Mouse (Mus musculus): ENCODE results near the gene Akap7. TPM values are rescaled to one million over a fixed set of nuclear protein-coding genes. Genes with fewer than 3 reads are reported as not detected.

Akap7 gene
- polyA plus RNA-seq, 1 experiment: 10.6 TPM

DNA sequence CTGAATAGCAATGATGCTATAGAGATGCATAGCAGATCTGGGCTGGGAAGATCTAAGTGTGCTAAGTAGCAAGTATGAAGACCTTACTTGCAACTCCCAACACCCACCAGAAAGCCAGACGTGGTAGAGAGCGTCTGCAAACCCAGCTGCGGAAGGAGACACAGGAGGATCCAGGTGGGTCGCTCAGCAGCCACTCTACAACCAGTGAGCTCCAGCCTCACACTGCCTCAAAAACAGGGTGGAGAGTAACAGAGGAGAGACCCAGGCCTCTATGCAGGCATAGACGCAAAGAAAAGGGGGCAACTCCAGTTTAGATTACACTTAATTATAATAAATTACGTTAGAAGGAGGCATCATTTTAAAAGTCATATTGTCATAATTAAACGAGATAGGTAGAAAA, 88.9 kb downstream of the Akap7 start:
- H3K36me3 ChIP-seq (ENCODE audit: control insufficient read depth, insufficient read depth, low read length): no peaks in the 10 kb centered on the region
- no peak overlapping the region for H3K4me3 ChIP-seq (ENCODE audit: low read depth, low read length)
- H3K27ac ChIP-seq (ENCODE audit: insufficient read depth, low read depth, low read length): no peak overlapping the region
- H3K4me1 ChIP-seq (ENCODE audit: control insufficient read depth, insufficient read depth, insufficient read length, low read length): no peaks in the 10 kb centered on the region; the same call in 1 of the 2 replicates
- TF ChIP-seq CTCF (IDR thresholded peaks at IDR 0.05; ENCODE audit: extremely low read depth, insufficient read length, insufficient replicate concordance, low read depth, low read length): no peak
- no peaks in the 10 kb centered on the region for H3K27me3 ChIP-seq (ENCODE audit: control insufficient read depth, insufficient read depth, low read length)
- 79% methylated on average over 7 of the region's 7 CpGs for WGBS

DNA sequence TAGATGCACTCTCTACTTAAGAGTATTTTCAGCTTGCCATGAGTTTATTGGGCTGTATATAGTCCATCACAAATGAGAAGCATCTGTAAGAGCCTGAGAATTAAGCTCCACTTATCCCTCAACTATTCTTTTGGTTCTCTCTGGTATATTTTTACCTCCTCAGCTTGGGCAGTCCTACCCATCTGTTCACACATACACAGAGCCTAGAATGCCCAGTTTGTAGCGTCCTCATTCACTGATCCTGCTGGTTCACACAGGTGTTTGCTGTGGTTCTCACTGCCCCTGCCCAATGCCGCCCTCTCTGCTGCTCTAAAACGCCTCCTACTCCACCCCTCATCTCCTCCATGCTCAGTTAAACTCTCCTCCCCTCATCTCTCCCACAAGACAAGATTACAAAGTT, 91.7 kb downstream of the Akap7 start:
- H3K4me3 ChIP-seq (ENCODE audit: low read depth, low read length): no peak overlapping the region
- H3K27me3 ChIP-seq (ENCODE audit: control insufficient read depth, insufficient read depth, low read length): no peaks in the 10 kb centered on the region
- WGBS: 97% methylated on average over 3 of the region's 3 CpGs
- H3K4me1 ChIP-seq (ENCODE audit: control insufficient read depth, insufficient read depth, insufficient read length, low read length): no peaks in the 10 kb centered on the region; the same call in 1 of the 2 replicates
- TF ChIP-seq CTCF (IDR thresholded peaks at IDR 0.05; ENCODE audit: extremely low read depth, insufficient read length, insufficient replicate concordance, low read depth, low read length): no peak
- no peak for TF ChIP-seq POLR2A (IDR thresholded peaks at IDR 0.05; ENCODE audit: low read depth, low read length)
- H3K36me3 ChIP-seq (ENCODE audit: control insufficient read depth, insufficient read depth, low read length): no peaks in the 10 kb centered on the region
- H3K27ac ChIP-seq (ENCODE audit: insufficient read depth, low read depth, low read length): no peak overlapping the region

DNA sequence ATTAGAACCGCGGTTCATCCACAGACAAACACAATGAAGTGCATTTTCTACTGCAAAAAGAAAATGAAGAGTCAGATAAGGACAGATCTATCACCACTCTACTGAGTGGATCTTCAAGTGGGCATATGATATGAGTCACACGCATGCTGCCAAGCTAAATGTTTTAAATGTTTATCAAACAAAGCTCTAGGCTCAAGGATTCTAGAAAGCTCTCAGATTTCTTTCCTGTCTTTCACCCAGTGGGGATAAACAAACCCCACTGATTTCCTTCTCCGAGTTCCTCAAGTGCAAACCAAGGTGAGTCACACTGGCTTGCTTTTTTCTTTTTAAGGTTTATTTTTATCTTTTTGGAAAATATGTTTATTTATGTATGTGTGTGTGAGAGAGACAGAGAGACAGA, 94.0 kb downstream of the Akap7 start:
- Histone ChIP-seq H3K27me3 (ENCODE audit: control insufficient read depth, insufficient read depth, low read length) (no peaks in the 10 kb centered on the region), H3K4me1 (ENCODE audit: control insufficient read depth, insufficient read depth, insufficient read length, low read length) (no peaks in the 10 kb centered on the region), H3K4me3 (ENCODE audit: low read depth, low read length) (no peak overlapping the region), H3K36me3 (ENCODE audit: control insufficient read depth, insufficient read depth, low read length) (no peaks in the 10 kb centered on the region), H3K27ac (ENCODE audit: insufficient read depth, low read depth, low read length) (no peak overlapping the region)
- whole genome bisulfite sequencing: 79% methylated on average over 4 of the region's 4 CpGs
- no peak for TF ChIP-seq CTCF (IDR thresholded peaks at IDR 0.05; ENCODE audit: extremely low read depth, insufficient read length, insufficient replicate concordance, low read depth, low read length)
- no peak for TF ChIP-seq POLR2A (IDR thresholded peaks at IDR 0.05; ENCODE audit: low read depth, low read length)

DNA sequence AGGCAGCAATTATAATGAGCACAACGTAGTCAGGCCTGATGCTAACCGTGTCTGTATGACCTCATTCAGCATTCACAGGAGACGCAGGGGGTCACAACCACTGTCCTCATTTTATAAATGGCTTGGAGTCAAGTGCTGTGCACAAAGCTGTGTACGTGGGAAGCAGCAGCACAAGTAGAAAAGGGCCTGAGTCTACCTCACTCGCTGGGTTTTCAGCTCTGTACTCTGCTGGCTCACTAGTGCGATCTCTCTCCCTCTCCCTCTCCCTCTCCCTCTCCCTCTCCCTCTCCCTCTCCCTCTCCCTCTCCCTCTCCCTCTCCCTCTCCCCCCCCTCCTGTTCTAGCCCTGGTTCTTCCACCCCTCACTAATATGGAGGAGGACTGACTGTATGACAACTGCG, 99.1 kb downstream of the Akap7 start:
- WGBS: 86% methylated on average over 7 of the region's 7 CpGs
- TF ChIP-seq POLR2A (IDR thresholded peaks at IDR 0.05; ENCODE audit: low read depth, low read length): no peak
- Histone ChIP-seq H3K4me1 (ENCODE audit: control insufficient read depth, insufficient read depth, insufficient read length, low read length) (peaks cover 2% of the 10 kb centered on the region; the same call in 1 of the 2 replicates), H3K4me3 (ENCODE audit: low read depth, low read length) (no peak overlapping the region), H3K27ac (ENCODE audit: insufficient read depth, low read depth, low read length) (no peak overlapping the region), H3K36me3 (ENCODE audit: control insufficient read depth, insufficient read depth, low read length) (no peaks in the 10 kb centered on the region), H3K27me3 (ENCODE audit: control insufficient read depth, insufficient read depth, low read length) (no peaks in the 10 kb centered on the region)

DNA sequence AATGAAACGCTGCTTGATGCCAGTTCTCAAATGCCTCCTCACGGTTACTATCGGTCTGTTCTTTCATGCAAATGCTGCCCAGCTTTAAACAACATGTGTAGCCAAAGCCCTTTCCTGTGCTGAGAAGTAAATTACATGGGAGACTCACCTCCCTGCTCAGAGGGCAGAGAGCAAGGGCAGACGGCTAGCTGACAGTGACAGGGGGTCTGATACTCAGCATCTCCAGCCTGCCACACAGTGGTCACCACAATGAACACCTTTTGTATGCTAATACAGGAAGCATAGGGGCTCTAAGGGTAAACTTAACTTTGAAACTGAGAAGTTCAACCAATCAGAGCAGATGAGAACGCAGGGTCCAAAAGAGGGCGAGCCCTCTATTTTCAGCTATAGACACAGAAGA, 99.8 kb downstream of the Akap7 start:
- Histone ChIP-seq H3K27me3 (ENCODE audit: control insufficient read depth, insufficient read depth, low read length) (no peaks in the 10 kb centered on the region), H3K27ac (ENCODE audit: insufficient read depth, low read depth, low read length) (no peak overlapping the region), H3K36me3 (ENCODE audit: control insufficient read depth, insufficient read depth, low read length) (no peaks in the 10 kb centered on the region), H3K4me3 (ENCODE audit: low read depth, low read length) (no peak overlapping the region), H3K4me1 (ENCODE audit: control insufficient read depth, insufficient read depth, insufficient read length, low read length) (peaks cover 2% of the 10 kb centered on the region; the same call in 1 of the 2 replicates)
- TF ChIP-seq POLR2A (IDR thresholded peaks at IDR 0.05; ENCODE audit: low read depth, low read length) (no peak), CTCF (IDR thresholded peaks at IDR 0.05; ENCODE audit: extremely low read depth, insufficient read length, insufficient replicate concordance, low read depth, low read length) (no peak)
- 68% methylated on average over 6 of the region's 6 CpGs for WGBS

DNA sequence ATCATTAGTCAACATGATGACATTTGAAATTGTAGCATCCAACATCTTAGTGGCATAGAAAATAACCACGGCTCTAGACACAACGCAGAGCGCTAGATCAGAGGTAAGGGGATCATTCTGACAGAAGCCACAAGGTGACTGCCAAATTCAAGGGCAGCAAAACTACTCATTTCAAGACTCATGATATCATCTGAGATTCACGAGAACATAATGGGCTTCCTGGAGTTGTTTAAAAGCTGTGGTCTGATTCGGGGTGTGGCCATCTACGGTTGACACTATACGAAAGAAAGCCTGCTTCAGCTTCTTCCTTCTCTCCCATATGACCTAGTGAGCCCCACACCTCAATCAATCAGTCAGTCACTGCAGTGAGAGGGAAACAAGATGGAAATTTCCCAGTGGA, 107.0 kb downstream of the Akap7 start:
- H3K36me3 ChIP-seq (ENCODE audit: control insufficient read depth, insufficient read depth, low read length): peaks cover 2% of the 10 kb centered on the region; the same call in 1 of the 2 replicates
- H3K27ac ChIP-seq (ENCODE audit: insufficient read depth, low read depth, low read length): peak overlapping the region; percentile 67
- H3K4me3 ChIP-seq (ENCODE audit: low read depth, low read length): no peak overlapping the region
- H3K27me3 ChIP-seq (ENCODE audit: control insufficient read depth, insufficient read depth, low read length): no peaks in the 10 kb centered on the region
- TF ChIP-seq CTCF (IDR thresholded peaks at IDR 0.05; ENCODE audit: extremely low read depth, insufficient read length, insufficient replicate concordance, low read depth, low read length) (no peak), POLR2A (IDR thresholded peaks at IDR 0.05; ENCODE audit: low read depth, low read length) (no peak)
- H3K4me1 ChIP-seq (ENCODE audit: control insufficient read depth, insufficient read depth, insufficient read length, low read length): peaks cover 9% of the 10 kb centered on the region; the same call in 1 of the 2 replicates
- WGBS: 32% methylated on average over 7 of the region's 7 CpGs

DNA sequence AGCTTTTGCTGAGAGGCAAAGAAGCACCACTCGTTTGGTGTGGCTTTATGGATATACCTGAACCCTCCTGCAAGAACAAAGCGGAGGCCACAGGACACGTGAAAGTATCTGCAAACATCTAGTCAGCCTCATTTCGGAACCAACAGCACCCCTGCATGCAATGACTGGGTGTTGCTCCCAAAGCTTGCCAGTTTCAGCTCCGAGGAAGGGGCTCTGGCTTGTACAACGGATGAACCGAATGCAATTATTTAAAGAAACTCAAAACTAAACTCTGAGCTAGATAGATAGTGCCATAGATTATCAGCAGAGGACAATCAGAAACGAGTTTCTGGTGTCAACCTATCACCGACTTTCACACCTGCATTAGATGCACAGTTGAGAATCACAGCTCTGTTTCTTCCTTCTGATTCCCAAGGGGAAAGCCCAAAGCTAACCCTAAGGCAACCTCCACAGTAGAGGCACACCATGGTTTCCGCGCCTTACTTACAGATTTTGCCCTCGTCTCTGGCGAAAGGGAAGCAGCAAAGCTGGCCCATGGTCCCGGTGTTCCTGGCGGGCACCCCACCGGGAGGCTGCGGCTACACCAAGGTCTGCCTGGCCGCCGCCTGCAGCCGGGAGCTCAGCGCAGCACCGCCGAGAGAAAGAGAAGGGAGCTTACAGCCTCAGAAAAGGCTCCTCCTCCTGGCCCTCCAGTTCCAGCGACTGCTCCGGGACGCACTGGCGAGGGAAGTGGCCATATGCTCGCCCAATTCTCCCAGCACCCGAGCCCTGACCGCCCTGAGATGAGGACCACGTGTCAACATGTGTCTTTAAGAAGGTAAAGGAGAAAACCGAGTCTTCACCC, 107.9 kb downstream of the Akap7 start:
- TF ChIP-seq CTCF (IDR thresholded peaks at IDR 0.05; ENCODE audit: extremely low read depth, insufficient read length, insufficient replicate concordance, low read depth, low read length) (no peak), POLR2A (IDR thresholded peaks at IDR 0.05; ENCODE audit: low read depth, low read length) (peak; percentile 80; the same call in 1 of the 2 replicates)
- Histone ChIP-seq H3K4me1 (ENCODE audit: control insufficient read depth, insufficient read depth, insufficient read length, low read length) (peaks cover 10% of the 10 kb centered on the region; the same call in 1 of the 2 replicates), H3K27me3 (ENCODE audit: control insufficient read depth, insufficient read depth, low read length) (no peaks in the 10 kb centered on the region), H3K36me3 (ENCODE audit: control insufficient read depth, insufficient read depth, low read length) (peaks cover 3% of the 10 kb centered on the region; the same call in 1 of the 2 replicates), H3K27ac (ENCODE audit: insufficient read depth, low read depth, low read length) (peak overlapping the region; percentile 100), H3K4me3 (ENCODE audit: low read depth, low read length) (peak overlapping the region; percentile 70)
- WGBS: 5% methylated on average over 32 of the region's 32 CpGs
